Mouse (Mus musculus): ENCODE data around the gene Mid1.

DNA sequence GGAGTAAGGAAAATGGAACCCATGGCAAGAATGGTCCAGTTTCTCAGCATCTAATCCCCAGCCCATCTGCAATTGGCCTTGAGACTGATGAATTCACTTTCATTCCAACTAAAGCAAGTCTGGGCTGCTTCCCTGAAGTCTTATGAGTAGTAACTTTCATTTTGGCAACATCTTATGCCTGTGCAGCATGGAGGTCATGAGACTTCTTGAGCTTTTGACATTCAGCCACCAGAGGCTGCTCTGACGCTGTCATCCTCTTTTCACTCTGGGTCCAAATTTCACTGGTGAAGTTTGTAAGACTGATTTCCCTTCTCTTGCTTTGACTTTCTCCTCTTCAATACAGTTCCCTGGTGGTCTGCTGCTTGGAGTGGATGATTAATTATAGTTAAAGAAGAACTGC is 177.8 kb downstream of the Mid1 start:
- TF ChIP-seq MYOG (IDR thresholded peaks at IDR 0.05; ENCODE audit: control insufficient read depth, extremely low read depth, insufficient read length) = no peak
- no peak for TF ChIP-seq CTCF (IDR thresholded peaks at IDR 0.05; ENCODE audit: control insufficient read depth, insufficient read depth, insufficient read length)
- no peak for TF ChIP-seq MYOD1 (IDR thresholded peaks at IDR 0.05; ENCODE audit: control insufficient read depth, insufficient read length, low read depth)

Measured in C2C12 (cell line).